Mouse (Mus musculus): ENCODE data around the gene Arhgef10l.

Arhgef10l gene

GRCm38 (mm10) chr4:140665760-140666159 is at the start of gene Arhgef10l:
TSS of gene Arhgef10l (minus strand) at chr4:140666012.
- no peak for DNase-seq (ENCODE audit: low spot score)

- no peak for DNase-seq (ENCODE audit: low spot score)
Observed at GRCm38 (mm10) chr4:140714586-140714985, 48.8 kb upstream of the Arhgef10l start.

- DNase-seq (ENCODE audit: low spot score), result peak; percentile 96
Observed at GRCm38 (mm10) chr4:140713480-140714365, 47.9 kb upstream of the Arhgef10l start.

GRCm38 (mm10) chr4:140711360-140711759 is 45.5 kb upstream of the Arhgef10l start:
- DNase-seq (ENCODE audit: low spot score), result no peak

- DNase-seq (ENCODE audit: low spot score), result no peak
Observed at GRCm38 (mm10) chr4:140710781-140711180, 45.0 kb upstream of the Arhgef10l start.

- DNase-seq (ENCODE audit: low spot score), result no peak
Observed at GRCm38 (mm10) chr4:140709617-140710016, 43.8 kb upstream of the Arhgef10l start.

GRCm38 (mm10) chr4:140709111-140709510 is 43.3 kb upstream of the Arhgef10l start:
- DNase-seq (ENCODE audit: low spot score), result no peak

GRCm38 (mm10) chr4:140708297-140708927 is 42.6 kb upstream of the Arhgef10l start:
- DNase-seq (ENCODE audit: low spot score), result no peak

GRCm38 (mm10) chr4:140707615-140708014 is 41.8 kb upstream of the Arhgef10l start:
- DNase-seq (ENCODE audit: low spot score), result no peak

GRCm38 (mm10) chr4:140704166-140704565 is 38.4 kb upstream of the Arhgef10l start:
- no peak for DNase-seq (ENCODE audit: low spot score)

- no peak for DNase-seq (ENCODE audit: low spot score)
Observed at GRCm38 (mm10) chr4:140703636-140704035, 37.8 kb upstream of the Arhgef10l start.

GRCm38 (mm10) chr4:140702611-140703327 is 37.0 kb upstream of the Arhgef10l start:
- peak; percentile 65 for DNase-seq (ENCODE audit: low spot score)

GRCm38 (mm10) chr4:140701716-140702561 is 36.1 kb upstream of the Arhgef10l start:
- DNase-seq (ENCODE audit: low spot score), result no peak

GRCm38 (mm10) chr4:140701049-140701715 is 35.4 kb upstream of the Arhgef10l start:
- DNase-seq (ENCODE audit: low spot score), result peak; percentile 53

- DNase-seq (ENCODE audit: low spot score), result no peak
Observed at GRCm38 (mm10) chr4:140700269-140701018, 34.6 kb upstream of the Arhgef10l start, which contains the start of gene Rcc2. TSS of gene Rcc2 (plus strand) at chr4:140700541.

GRCm38 (mm10) chr4:140699441-140700127 is 33.8 kb upstream of the Arhgef10l start:
- peak; percentile 68 for DNase-seq (ENCODE audit: low spot score)

- DNase-seq (ENCODE audit: low spot score), result no peak
Observed at GRCm38 (mm10) chr4:140695675-140696585, 30.1 kb upstream of the Arhgef10l start.

- no peak for DNase-seq (ENCODE audit: low spot score)
Observed at GRCm38 (mm10) chr4:140695146-140695545, 29.3 kb upstream of the Arhgef10l start.
